In the genomic region with DNA sequence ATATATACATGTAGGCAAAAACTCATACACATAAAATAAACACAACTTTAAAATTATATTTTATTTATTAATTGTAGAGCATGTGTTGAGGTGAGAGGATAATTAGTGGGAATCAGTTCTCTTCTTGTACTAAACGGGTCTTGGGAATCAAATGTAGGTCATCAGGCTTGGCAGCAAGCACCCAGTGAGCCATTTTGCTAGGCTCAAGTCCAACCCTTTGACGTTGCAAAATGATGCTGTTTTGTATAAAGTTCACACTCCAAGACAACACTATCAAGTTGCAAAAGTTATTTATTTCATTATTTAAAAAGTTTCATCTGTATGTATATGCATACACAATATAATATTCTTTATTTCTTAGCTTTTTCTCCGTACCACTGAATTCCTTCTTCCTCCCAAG, we compare ENCODE assay signal across 21 mouse cellular contexts. TPM values are rescaled to one million over a fixed set of nuclear protein-coding genes. Genes with fewer than 3 reads are reported as not detected.
"Had no signal": no experiment of that assay in that cellular context is flagged by ENCODE, and none has a peak within 500 bp of the region (broad histone marks: within the 10 kb centered on the region; RNA-seq: fewer than 3 reads in every experiment).

No protein-coding gene starts in this region.

- DNase-seq: kidney, adult 8-10 months; kidney, postnatal 36 days; layer of hippocampus, adult 9-11 months; layer of hippocampus, postnatal 36 days; liver; lung, adult 2 months; lung, postnatal 36 days; right cerebral cortex, postnatal 14 days; thymus, adult 2 months; thymus, postnatal 25 days had no signal

- ATAC-seq: lung, postnatal 0 days; midbrain, embryonic 15.5 days had no signal

- H3K27ac ChIP-seq: kidney, postnatal 0 days; limb, embryonic 12.5 days; liver, embryonic 15.5 days; midbrain, embryonic 10.5 days; midbrain, embryonic 15.5 days; neural tube, embryonic 12.5 days; stomach, embryonic 15.5 days had no signal

- H3K27me3 ChIP-seq: limb, embryonic 12.5 days; liver, embryonic 15.5 days; midbrain, embryonic 15.5 days; neural tube, embryonic 12.5 days; stomach, embryonic 15.5 days had no signal

- H3K9ac ChIP-seq: limb, embryonic 12.5 days; liver, embryonic 15.5 days; midbrain, embryonic 15.5 days; neural tube, embryonic 12.5 days; stomach, embryonic 15.5 days had no signal

- H3K9me3 ChIP-seq: liver, embryonic 15.5 days; midbrain, embryonic 15.5 days; stomach, embryonic 15.5 days had no signal

- H3K4me1 ChIP-seq: liver, embryonic 15.5 days; midbrain, embryonic 15.5 days; neural tube, embryonic 12.5 days; stomach, embryonic 15.5 days had no signal

- H3K4me3 ChIP-seq: limb, embryonic 12.5 days; liver, embryonic 15.5 days; midbrain, embryonic 10.5 days; midbrain, embryonic 15.5 days; neural tube, embryonic 12.5 days; stomach, embryonic 15.5 days had no signal

- H3K36me3 ChIP-seq: limb, embryonic 12.5 days; liver, embryonic 15.5 days; midbrain, embryonic 10.5 days; midbrain, embryonic 15.5 days; neural tube, embryonic 12.5 days; stomach, embryonic 15.5 days had no signal

- H3K4me2 ChIP-seq: limb, embryonic 12.5 days; liver, embryonic 15.5 days; midbrain, embryonic 15.5 days; neural tube, embryonic 12.5 days; stomach, embryonic 15.5 days had no signal

RNA-seq across cellular contexts. Expression of a gene that starts 33.7 kb away (rescaled TPM):
- total RNA-seq: megakaryocyte progenitor cell, adult 5-6 weeks; monocyte, adult 5-6 weeks had no signal
- polyA plus RNA-seq: kidney, postnatal 0 days; limb, embryonic 12.5 days; midbrain, embryonic 10.5 days; midbrain, embryonic 15.5 days; neural tube, embryonic 12.5 days; stomach, embryonic 15.5 days; testis, adult 2 months had no signal

RNA-seq across cellular contexts. Expression of a gene that starts 47.0 kb away (rescaled TPM):
- total RNA-seq: monocyte, adult 5-6 weeks had no signal
